Mouse (Mus musculus): ENCODE measurements around the gene Hras.

The Hras gene

GRCm38 (mm10) chr7:141217343-141218013 lies 23.7 kb upstream of the Hras start:
- TF ChIP-seq GATA4 (IDR thresholded peaks at IDR 0.05; ENCODE audit: insufficient replicate concordance, low read length): no peak

GRCm38 (mm10) chr7:141216894-141217293 lies 23.1 kb upstream of the Hras start:
- TF ChIP-seq GATA4 (IDR thresholded peaks at IDR 0.05; ENCODE audit: insufficient replicate concordance, low read length): no peak

DNA sequence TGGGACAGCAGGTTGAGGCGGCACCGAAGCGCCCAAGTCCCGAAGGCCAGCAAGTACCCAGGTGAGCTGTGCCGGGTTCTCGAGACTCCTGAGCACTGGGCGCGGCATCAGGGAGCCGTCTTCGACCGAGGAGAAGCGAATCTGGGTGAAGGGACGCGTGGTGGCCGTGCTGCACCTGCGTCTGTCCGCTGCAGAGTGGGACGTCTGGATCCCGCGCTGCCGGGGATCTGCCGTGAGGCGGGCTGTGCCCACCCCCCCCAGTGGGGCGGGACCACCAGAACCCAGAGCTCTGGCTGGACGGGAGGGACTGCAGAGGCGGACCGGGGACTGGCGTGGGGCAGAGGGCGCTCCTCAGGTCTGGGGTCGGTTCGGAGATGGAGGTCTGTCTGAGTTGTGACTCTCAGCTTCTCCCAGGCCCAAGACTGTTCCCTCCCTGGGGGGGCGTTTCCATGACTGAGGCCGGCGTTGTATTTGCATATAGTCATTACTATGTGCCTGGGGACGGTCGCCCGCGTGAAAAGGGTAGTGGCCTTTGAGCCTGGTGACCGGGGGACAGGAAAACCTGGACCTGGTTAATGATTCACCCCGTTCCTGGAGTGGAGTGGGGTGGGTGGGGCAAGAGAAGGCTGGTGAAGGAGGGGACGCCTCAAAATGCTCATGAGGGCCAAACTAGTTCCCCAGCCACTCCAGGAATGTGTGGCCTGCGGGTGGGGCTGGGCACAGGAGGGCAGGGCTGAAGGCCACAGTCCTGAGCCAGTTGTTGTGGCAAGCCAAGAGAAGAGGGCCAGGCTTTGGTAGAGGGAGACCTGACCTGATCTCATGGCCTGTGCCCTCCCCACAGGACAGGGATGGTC lies 22.3 kb upstream of the Hras start:
- no peak for TF ChIP-seq GATA4 (IDR thresholded peaks at IDR 0.05; ENCODE audit: insufficient replicate concordance, low read length)

GRCm38 (mm10) chr7:141215101-141215879 lies 21.5 kb upstream of the Hras start, which contains the start of gene Rassf7:
TSS of gene Rassf7 (plus strand) at chr7:141215860.
- no peak for TF ChIP-seq GATA4 (IDR thresholded peaks at IDR 0.05; ENCODE audit: insufficient replicate concordance, low read length)

- TF ChIP-seq GATA4 (IDR thresholded peaks at IDR 0.05; ENCODE audit: insufficient replicate concordance, low read length): no peak
Measured at GRCm38 (mm10) chr7:141214310-141214709, 20.5 kb upstream of the Hras start.

- TF ChIP-seq GATA4 (IDR thresholded peaks at IDR 0.05; ENCODE audit: insufficient replicate concordance, low read length): no peak
Measured at GRCm38 (mm10) chr7:141213605-141214235, 19.9 kb upstream of the Hras start, which contains the start of gene Lmntd2. TSS of gene Lmntd2 (minus strand) at chr7:141214080.

DNA sequence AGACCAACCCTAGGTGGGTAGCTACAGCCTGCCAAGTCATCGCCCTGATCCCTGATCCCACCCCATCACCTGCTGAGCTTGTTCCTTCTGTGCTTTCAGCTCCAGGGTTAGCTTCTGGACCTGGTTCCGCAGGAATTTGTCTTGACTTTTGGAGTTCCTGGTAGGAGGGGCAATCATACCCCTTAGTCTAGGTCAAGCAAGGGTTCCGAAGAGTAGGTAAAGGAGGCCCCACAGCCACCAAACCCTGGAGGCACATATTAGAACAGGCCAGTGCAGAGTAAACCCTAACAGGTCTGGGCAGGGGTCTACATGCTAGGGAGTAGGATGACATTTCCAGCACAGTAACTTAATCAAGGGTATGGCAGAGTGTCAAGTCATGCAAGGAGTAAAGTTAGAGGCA lies 19.3 kb upstream of the Hras start:
- TF ChIP-seq GATA4 (IDR thresholded peaks at IDR 0.05; ENCODE audit: insufficient replicate concordance, low read length): no peak

DNA sequence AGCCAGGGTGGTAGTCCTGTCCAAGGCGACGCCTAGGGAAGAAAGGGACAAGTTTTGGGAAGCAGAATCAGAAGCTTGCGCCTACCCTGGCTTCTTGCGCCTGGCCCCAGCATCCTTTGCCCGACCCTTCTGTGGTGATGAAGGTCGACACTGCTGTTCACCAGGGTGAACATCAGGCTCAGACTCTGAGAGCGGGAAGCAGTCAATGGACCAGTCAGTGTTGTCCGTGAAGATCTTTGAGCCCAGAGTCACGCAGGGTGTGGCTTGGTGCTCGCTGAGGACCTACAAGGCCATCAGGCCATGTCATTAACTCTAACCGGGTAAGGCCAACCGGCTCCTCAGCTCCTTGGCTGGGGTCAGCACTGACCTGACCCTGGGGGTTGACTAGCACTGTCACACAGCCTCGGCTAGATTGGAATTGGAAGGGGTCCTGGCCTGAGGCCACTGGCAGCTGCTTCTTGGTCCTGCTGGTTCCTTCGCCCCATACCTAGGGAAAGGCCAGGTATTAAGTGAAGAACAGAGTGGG lies 16.9 kb upstream of the Hras start:
- no peak for TF ChIP-seq GATA4 (IDR thresholded peaks at IDR 0.05; ENCODE audit: insufficient replicate concordance, low read length)

GRCm38 (mm10) chr7:141210137-141210536 lies 16.3 kb upstream of the Hras start:
- TF ChIP-seq GATA4 (IDR thresholded peaks at IDR 0.05; ENCODE audit: insufficient replicate concordance, low read length): no peak

- TF ChIP-seq GATA4 (IDR thresholded peaks at IDR 0.05; ENCODE audit: insufficient replicate concordance, low read length): no peak
Measured at GRCm38 (mm10) chr7:141209526-141209925, 15.7 kb upstream of the Hras start.

- TF ChIP-seq GATA4 (IDR thresholded peaks at IDR 0.05; ENCODE audit: insufficient replicate concordance, low read length): no peak
Measured at GRCm38 (mm10) chr7:141206182-141206937, 12.6 kb upstream of the Hras start.

GRCm38 (mm10) chr7:141205504-141205903 lies 11.7 kb upstream of the Hras start:
- no peak for TF ChIP-seq GATA4 (IDR thresholded peaks at IDR 0.05; ENCODE audit: insufficient replicate concordance, low read length)

DNA sequence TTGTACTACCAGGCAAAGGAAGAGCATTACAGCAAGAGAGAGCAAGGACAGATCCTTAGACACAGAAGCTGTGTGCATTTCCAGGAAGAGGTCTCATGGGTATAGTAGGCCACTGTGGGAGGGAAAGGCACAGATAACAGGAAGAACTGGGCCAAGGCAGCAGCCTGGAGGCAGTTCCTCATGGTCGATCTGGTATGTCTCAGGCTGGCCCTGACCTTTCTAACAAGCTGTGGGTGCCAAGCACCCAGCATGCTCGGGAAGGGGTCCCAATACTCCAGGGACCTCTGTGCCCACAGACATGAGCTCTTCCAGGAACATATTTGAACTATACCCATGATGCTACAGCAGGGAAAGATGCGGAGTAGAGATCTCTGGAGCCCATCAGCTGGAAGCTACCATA lies 10.7 kb upstream of the Hras start:
- no peak for TF ChIP-seq GATA4 (IDR thresholded peaks at IDR 0.05; ENCODE audit: insufficient replicate concordance, low read length)

DNA sequence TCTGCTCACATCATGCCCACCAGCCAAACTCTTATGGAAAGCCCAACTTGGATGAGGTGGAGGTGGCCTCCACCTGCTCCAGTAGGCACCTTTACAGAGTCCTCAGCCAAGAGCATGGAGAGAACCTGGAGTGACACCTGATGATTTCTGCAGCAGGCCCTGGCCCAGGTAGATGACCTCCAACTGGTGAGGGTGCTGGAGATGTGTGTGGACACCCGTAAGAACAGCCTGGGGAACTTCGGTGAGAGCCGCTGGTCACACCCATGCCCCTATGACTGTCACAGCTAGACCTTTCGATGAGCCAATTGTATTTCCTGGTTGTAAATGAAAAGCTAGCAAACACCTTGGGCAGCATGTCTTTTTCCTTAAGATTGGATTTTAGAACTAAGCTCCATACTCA lies 4.3 kb upstream of the Hras start:
- no peak for TF ChIP-seq GATA4 (IDR thresholded peaks at IDR 0.05; ENCODE audit: insufficient replicate concordance, low read length)

Measured in liver, adult (tissue).